Mouse (Mus musculus) c-Kit-positive CD71-positive TER-119-positive erythroid progenitor cells, embryonic 14.5 days (primary cell): ENCODE data around the gene Adgrl2.

ENCODE experiments used
- DNase-seq: peaks from one replicate; pipeline ENCODE4 v3.0.0-alpha.2; 2013; ENCODE audit warnings: low spot score

The Adgrl2 gene

GRCm38 (mm10) chr3:148885184-148885583 is 105.2 kb downstream of the Adgrl2 start:
- DNase-seq, result no peak

DNA sequence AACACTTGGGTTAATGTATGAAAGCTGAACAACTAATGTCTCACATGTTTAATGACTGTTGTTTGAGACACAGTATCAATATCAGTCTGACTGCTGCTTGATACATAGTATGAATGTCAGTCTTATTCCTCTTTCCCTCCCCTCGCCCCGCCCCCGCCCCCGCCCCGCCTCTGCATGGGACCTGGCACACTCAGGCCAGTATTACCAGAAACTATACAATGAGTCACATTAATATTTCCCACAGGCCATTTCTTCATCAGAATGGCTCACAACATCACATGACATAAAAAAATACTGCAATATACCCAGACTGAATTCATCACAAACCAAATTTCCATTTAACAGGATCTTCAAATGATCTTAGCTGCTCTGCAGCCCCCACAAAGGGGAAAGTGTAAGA is 108.9 kb downstream of the Adgrl2 start:
- no peak for DNase-seq

- DNase-seq, result no peak
These were observed 117.8 kb downstream of the Adgrl2 start for GRCm38 (mm10) chr3:148872563-148872962.

GRCm38 (mm10) chr3:148871792-148872464 is 118.4 kb downstream of the Adgrl2 start:
- no peak for DNase-seq

DNA sequence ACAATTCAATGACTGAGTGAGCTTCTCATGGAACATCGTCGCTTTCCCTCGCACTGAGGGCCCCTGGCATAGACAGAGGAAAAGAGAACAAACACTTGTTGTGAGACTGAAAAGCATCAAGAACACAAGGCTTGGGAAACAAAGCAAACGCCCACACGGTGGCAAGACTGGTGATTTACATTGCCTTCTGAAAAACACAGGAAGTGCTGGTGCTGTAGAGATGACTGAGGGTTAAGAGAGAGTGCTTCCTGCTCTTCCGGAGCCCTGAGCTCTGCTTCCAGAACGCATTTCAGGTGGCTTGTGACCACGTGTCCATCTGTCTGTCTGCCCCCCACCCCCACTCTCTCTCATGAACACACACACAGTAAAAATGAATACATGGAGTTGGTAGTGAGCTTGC is 122.7 kb downstream of the Adgrl2 start:
- no peak for DNase-seq

- no peak for DNase-seq
These were observed 123.7 kb downstream of the Adgrl2 start for GRCm38 (mm10) chr3:148866633-148867032.

DNA sequence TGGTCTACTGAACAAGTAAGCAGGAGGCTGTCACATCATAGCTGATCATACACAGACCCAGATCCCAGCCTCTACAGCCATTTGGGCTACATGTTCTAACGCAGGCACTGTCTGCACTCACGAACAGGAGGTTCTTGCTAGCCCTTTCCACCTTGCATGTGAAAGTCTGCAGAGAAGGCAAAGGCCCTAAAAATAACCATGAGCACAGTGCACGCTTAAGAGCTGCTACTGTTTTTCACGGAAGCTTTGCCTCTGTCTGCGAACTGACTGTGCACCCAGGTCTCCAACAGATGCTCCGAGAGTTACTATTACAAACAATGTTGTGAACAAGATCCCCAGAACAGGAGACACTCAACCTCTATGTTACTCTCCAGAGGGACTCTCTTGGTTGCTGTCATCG is 124.3 kb downstream of the Adgrl2 start:
- no peak for DNase-seq

DNA sequence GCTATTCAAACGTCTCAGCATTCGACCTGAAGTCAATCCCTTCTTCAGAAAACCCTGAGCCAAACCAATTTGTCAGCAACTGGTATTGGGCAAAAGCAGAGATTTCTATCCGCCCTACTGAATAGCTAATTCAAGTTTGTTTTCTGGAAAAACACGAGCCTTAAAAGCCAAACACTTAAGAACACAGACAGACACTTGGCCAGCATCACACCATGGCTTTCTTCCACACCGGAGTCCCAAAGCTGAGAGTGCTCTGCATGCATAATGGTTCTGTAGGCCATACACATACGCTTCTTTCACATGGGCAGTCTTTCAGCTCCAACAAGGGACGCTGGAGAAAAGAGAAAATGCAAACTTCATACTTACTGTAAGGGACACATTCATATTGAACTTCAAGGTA is 125.1 kb downstream of the Adgrl2 start:
- DNase-seq, result no peak

DNA sequence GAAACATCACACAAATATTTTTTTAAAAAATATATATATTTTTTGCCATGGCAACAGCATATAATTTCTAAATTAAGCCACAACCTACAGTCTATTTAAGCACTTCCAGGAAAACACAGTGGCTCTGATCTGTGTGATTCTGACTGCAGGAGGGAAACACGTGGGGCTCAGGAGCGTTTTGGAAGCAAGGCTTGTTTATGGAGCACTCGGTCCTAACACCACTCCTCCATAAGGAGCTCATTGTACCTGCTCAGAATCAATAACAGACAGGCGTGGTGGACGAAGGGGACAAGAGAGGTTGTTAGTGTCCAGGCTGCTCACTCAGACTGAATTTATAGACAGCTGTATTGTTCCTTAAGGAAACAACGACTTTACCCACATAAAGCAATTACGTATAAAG is 128.5 kb downstream of the Adgrl2 start:
- no peak for DNase-seq

GRCm38 (mm10) chr3:148854306-148854910 is 135.9 kb downstream of the Adgrl2 start:
- DNase-seq, result no peak

- DNase-seq, result no peak
These were observed 137.0 kb downstream of the Adgrl2 start for GRCm38 (mm10) chr3:148853372-148853771.

DNA sequence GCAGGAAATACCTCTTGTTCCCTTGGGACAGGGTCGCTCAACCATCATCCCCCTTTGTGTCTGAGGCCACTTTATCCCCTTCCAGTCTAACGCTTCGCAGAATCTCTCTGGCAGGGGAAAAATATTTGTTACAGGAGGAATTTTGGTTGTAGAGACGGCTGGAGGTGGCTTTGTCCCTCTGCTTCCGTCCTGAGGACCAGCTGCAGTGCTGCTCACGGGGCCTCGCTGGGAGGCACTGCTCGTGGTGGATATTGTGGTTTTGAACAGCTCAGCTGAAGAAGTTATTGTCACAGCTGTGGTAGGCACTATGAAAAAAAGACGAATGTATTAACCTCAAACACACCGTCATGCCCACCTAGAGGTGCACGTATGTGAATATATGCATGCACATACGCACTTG is 137.8 kb downstream of the Adgrl2 start:
- no peak for DNase-seq

- DNase-seq, result no peak
These were observed 139.5 kb downstream of the Adgrl2 start for GRCm38 (mm10) chr3:148850821-148851220.

DNA sequence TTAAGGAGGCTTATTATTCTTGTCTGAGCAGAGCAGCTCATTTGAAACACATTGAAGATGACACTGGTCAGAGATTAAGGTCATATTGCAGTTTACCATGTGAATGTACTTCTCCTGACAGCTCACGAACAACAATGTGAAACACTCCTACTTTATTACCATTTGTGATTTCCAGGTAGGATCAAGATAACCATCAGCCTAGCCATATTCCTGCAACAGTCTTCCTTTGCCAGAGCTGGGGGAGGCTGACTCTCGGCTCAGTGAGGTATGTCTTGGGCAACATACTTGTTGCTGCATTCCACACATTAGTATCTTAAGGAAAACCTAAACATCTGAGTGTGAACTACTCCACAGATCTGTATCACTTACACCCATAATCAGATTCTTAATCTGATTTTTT is 142.0 kb downstream of the Adgrl2 start:
- DNase-seq, result no peak

DNA sequence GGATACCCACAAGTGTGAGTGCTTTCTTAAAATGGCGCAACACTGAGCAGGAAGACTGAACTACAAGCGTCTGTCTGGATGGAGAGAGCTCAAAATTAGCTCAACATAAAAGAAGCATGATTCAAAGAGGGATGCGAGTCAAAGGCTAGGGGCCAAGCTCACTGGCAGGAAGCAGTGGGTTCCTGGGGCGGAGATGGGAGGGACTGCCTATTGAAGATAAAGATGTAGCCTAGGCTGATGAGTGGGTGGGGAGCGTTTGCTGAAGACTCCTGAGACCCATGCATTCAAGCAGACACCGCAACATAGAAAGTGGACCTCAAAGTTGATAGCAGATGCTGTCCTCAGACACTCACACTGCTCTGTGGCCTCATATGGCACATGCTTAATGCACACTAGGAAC is 146.2 kb downstream of the Adgrl2 start:
- DNase-seq, result no peak

- DNase-seq, result no peak
These were observed 147.8 kb downstream of the Adgrl2 start for GRCm38 (mm10) chr3:148842533-148842932.

- DNase-seq, result no peak
These were observed 151.5 kb downstream of the Adgrl2 start for GRCm38 (mm10) chr3:148838835-148839296.

- DNase-seq, result no peak
These were observed 152.1 kb downstream of the Adgrl2 start for GRCm38 (mm10) chr3:148838095-148838834.

- no peak for DNase-seq
These were observed 155.2 kb downstream of the Adgrl2 start for GRCm38 (mm10) chr3:148835136-148835535.

DNA sequence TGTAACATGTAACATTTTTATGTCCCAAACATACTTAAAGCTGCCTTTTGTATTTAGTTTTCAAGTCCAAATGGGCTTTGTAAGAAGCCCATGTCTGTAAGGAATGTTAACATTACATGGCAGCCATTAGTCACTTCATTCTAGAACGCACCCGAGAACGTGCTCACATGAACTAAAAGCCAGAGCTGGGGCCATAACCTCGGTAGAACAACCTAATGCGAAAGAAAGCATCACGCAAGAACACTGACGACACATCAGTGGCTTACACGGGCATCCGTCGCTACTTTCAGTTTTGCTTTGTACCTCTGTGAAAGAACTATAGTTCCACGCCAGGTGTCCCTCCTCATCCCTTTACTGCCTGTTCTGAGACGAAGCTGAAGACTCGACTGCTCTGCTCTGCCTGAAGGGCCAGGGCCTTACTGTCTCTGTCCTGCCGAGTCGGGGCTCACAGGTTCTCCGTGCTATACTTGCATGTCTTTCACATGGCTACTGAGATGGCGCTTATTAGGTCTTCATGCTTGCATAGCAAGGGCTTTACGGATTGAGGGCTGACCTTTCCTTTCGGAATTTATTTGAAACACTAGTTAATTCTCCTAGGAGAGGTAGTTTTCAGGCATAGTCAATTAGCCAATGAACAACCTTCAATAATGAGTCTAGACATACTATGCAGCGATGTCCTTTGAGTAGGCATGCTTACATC is 157.1 kb downstream of the Adgrl2 start:
- DNase-seq, result no peak

- DNase-seq, result no peak
These were observed 158.4 kb downstream of the Adgrl2 start for GRCm38 (mm10) chr3:148832001-148832400.

- no peak for DNase-seq
These were observed 161.8 kb downstream of the Adgrl2 start for GRCm38 (mm10) chr3:148828519-148828918.

GRCm38 (mm10) chr3:148823551-148823950 is 166.8 kb downstream of the Adgrl2 start:
- no peak for DNase-seq
